Mouse (Mus musculus): ENCODE measurements at regions not wholly inside any gene's neighbourhood (a gene's known extent, or its start where the extent isn't known, plus 50 kb on each side); places are given as distances from the start of the nearest gene placed in this dataset.

DNA sequence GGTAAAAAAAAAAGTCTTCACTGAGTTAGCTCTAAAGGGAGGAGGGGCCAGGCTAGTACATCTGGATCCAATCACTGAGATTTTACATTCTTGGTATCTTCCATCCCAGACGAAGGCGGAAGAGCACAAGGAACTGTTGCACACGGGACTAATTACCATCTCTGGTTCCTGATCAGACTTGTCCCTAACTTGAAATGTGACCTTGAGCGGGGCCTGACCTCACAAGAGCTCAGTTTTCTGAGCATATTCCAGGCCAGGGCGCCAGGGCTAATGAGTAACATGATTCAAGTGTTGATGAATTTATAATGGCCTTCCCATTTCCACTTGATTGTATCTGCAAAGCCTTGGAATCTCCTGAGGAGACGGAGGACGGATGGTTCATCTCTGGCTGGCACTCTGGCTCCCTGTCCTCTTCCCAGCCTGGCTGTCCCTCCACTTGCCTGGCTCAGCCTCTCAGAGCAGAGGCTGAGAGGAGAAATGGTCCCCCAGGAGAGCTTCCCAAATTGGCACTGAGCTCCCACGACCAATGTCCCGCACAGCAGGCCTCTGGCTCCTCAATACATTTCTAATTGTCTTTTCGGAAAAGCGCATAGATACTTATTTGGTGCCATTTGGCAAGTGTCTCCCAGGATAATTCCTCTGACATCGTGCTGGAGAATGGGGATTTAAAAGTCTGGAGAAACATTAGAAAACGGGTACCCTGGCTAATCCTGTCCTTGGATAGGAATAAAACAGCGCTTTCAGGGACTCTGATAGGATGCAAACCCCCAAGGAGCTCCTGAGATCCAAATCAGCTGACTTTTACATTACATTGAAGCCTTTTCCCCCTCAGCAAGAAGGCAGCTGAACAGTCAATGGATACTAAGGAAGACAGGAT is 58.1 kb upstream of the Tln2 start:
- TF ChIP-seq CTCF (IDR thresholded peaks at IDR 0.05; ENCODE audit: control insufficient read depth, insufficient read depth, low read length) (no peak), POLR2A (IDR thresholded peaks at IDR 0.05; ENCODE audit: borderline replicate concordance, control insufficient read depth, low read depth, low read length) (no peak)

Data from bone marrow, adult 2 months (tissue).